Mouse (Mus musculus) heart, embryonic 10.5 days (tissue): ENCODE data around the gene Ppp1r14b. TPM values are rescaled to one million over a fixed set of nuclear protein-coding genes. Genes with fewer than 3 reads are reported as not detected.

ENCODE experiments used
- DNase-seq: peaks from one replicate; pipeline ENCODE4 v3.0.0-alpha.2; 2017; ENCODE audit warnings: low spot score
- H3K27ac ChIP-seq: fragments of 300-500 bp; sonication (generic); 2 replicates; pipeline ENCODE4 v1.5.1; 2016; ENCODE audit warnings: mild to moderate bottlenecking
- H3K27me3 ChIP-seq: fragments of 300-500 bp; sonication (generic); 2 replicates; pipeline ENCODE4 v1.6.1; 2016; ENCODE audit warnings: mild to moderate bottlenecking; ENCODE audit not compliant: poor library complexity, insufficient read depth, severe bottlenecking
- H3K36me3 ChIP-seq: fragments of 300-500 bp; sonication (generic); 2 replicates; pipeline ENCODE4 v1.6.1; 2016; ENCODE audit warnings: mild to moderate bottlenecking, moderate library complexity
- H3K4me1 ChIP-seq: fragments of 300-500 bp; sonication (generic); 2 replicates; pipeline ENCODE4 v1.6.1; 2016; ENCODE audit warnings: mild to moderate bottlenecking
- H3K4me3 ChIP-seq: fragments of 300-500 bp; sonication (generic); 2 replicates; pipeline ENCODE4 v1.5.1; 2016; ENCODE audit warnings: mild to moderate bottlenecking, moderate library complexity
- H3K9me3 ChIP-seq: fragments of 300-500 bp; sonication (generic); 2 replicates; pipeline ENCODE4 v1.6.1; 2016; ENCODE audit warnings: mild to moderate bottlenecking, moderate library complexity
- WGBS: fragments of 180-500 bp; shearing (Covaris S2); methylation state at CpG from one replicate; pipeline ENCODE4 v1.1.7; 2016; 5-methylcytosine and 5-hydroxymethylcytosine counted together
- polyA plus RNA-seq: library from polyadenylated mRNA; unstranded; fragments of >200 nt; fragmentation: Nextera tagmentation; extraction: Ambion mirVana; gene quantifications from 2 replicates; pipeline ENCODE4 v1.2.1, GENCODE M21; 2016

The Ppp1r14b gene
- polyA plus RNA-seq, 1 experiment from 2014 or later = 191 TPM

GRCm38 (mm10) chr19:6937541-6938465 lies 37.0 kb upstream of the Ppp1r14b start:
- DNase-seq = no peak
- no peak overlapping the region for H3K4me3 ChIP-seq
- H3K27me3 ChIP-seq = peaks cover 64% of the 10 kb centered on the region
- H3K36me3 ChIP-seq = no peaks in the 10 kb centered on the region
- no peak overlapping the region for H3K27ac ChIP-seq
- H3K4me1 ChIP-seq = peaks cover 52% of the 10 kb centered on the region
- 75% methylated on average over 16 of the region's 16 CpGs for WGBS
- H3K9me3 ChIP-seq = no peaks in the 10 kb centered on the region

GRCm38 (mm10) chr19:6939106-6940002 lies 35.4 kb upstream of the Ppp1r14b start:
- no peak for DNase-seq
- H3K36me3 ChIP-seq = no peaks in the 10 kb centered on the region
- H3K27me3 ChIP-seq = peaks cover 49% of the 10 kb centered on the region
- WGBS = 86% methylated on average over 20 of the region's 20 CpGs
- no peaks in the 10 kb centered on the region for H3K9me3 ChIP-seq
- no peak overlapping the region for H3K4me3 ChIP-seq
- H3K27ac ChIP-seq = no peak overlapping the region
- peaks cover 42% of the 10 kb centered on the region for H3K4me1 ChIP-seq

- peaks cover 36% of the 10 kb centered on the region for H3K27me3 ChIP-seq
- H3K9me3 ChIP-seq = no peaks in the 10 kb centered on the region
- peaks cover 39% of the 10 kb centered on the region for H3K4me1 ChIP-seq
- peaks cover 8% of the 10 kb centered on the region; the same call in 1 of the 2 replicates for H3K36me3 ChIP-seq
- 21% methylated on average over 29 of the region's 29 CpGs for WGBS
- H3K4me3 ChIP-seq = peak overlapping the region; percentile 88
- peak overlapping the region; percentile 96 for H3K27ac ChIP-seq
- DNase-seq = no peak
Observed at GRCm38 (mm10) chr19:6940396-6941351, 34.1 kb upstream of the Ppp1r14b start.

- Histone ChIP-seq H3K4me3 (peak within 1 kb of the TSS; percentile 88), H3K36me3 (peaks cover 13% of the 10 kb centered on the region), H3K27me3 (peaks cover 28% of the 10 kb centered on the region), H3K27ac (peak within 1 kb of the TSS; percentile 96), H3K4me1 (peaks cover 39% of the 10 kb centered on the region), H3K9me3 (no peaks in the 10 kb centered on the region)
- peak; percentile 95 for DNase-seq
- under 1% methylated on average over 83 of the region's 83 CpGs for WGBS
Observed at GRCm38 (mm10) chr19:6941372-6942248, 33.2 kb upstream of the Ppp1r14b start, which contains the start of gene Bad. Gene Bad, plus strand, starts transcription at chr19:6941861.

- H3K4me3 ChIP-seq = peak within 1 kb of the TSS; percentile 88
- peak; percentile 98 for DNase-seq
- H3K36me3 ChIP-seq = peaks cover 16% of the 10 kb centered on the region
- peaks cover 28% of the 10 kb centered on the region for H3K27me3 ChIP-seq
- WGBS = 0% methylated on average over 27 of the region's 27 CpGs
- no peaks in the 10 kb centered on the region for H3K9me3 ChIP-seq
- H3K27ac ChIP-seq = peak within 1 kb of the TSS; percentile 96
- peaks cover 39% of the 10 kb centered on the region for H3K4me1 ChIP-seq
Observed at GRCm38 (mm10) chr19:6942249-6942691, 32.5 kb upstream of the Ppp1r14b start, which contains the start of gene Gpr137. Gene Gpr137, minus strand, starts transcription at chr19:6942480.

- Histone ChIP-seq H3K9me3 (no peaks in the 10 kb centered on the region), H3K27ac (peak overlapping the region; percentile 96), H3K4me1 (peaks cover 38% of the 10 kb centered on the region), H3K36me3 (peaks cover 16% of the 10 kb centered on the region), H3K27me3 (peaks cover 25% of the 10 kb centered on the region), H3K4me3 (peak overlapping the region; percentile 88)
- DNase-seq = no peak
- 33% methylated on average over 5 of the region's 5 CpGs for WGBS
Observed at GRCm38 (mm10) chr19:6942764-6943163, 32.0 kb upstream of the Ppp1r14b start.

- DNase-seq = no peak
- H3K36me3 ChIP-seq = peaks cover 20% of the 10 kb centered on the region
- H3K27me3 ChIP-seq = peaks cover 17% of the 10 kb centered on the region; the same call in 1 of the 2 replicates
- peaks cover 34% of the 10 kb centered on the region for H3K4me1 ChIP-seq
- no peak overlapping the region for H3K27ac ChIP-seq
- no peak overlapping the region for H3K4me3 ChIP-seq
- no peaks in the 10 kb centered on the region for H3K9me3 ChIP-seq
- 91% methylated on average over 6 of the region's 6 CpGs for WGBS
Observed at GRCm38 (mm10) chr19:6943709-6944108, 31.1 kb upstream of the Ppp1r14b start.

- Histone ChIP-seq H3K27me3 (no peaks in the 10 kb centered on the region), H3K27ac (no peak overlapping the region), H3K36me3 (peaks cover 29% of the 10 kb centered on the region), H3K4me1 (peaks cover 27% of the 10 kb centered on the region), H3K4me3 (no peak overlapping the region), H3K9me3 (no peaks in the 10 kb centered on the region)
- no peak for DNase-seq
- 50% methylated on average over 4 of the region's 4 CpGs for WGBS
Observed at GRCm38 (mm10) chr19:6947742-6948141, 27.0 kb upstream of the Ppp1r14b start.

- Histone ChIP-seq H3K4me1 (peaks cover 27% of the 10 kb centered on the region), H3K27ac (no peak overlapping the region), H3K4me3 (no peak overlapping the region), H3K36me3 (peaks cover 29% of the 10 kb centered on the region), H3K27me3 (no peaks in the 10 kb centered on the region), H3K9me3 (no peaks in the 10 kb centered on the region)
- WGBS = 76% methylated on average over 4 of the region's 4 CpGs
- DNase-seq = no peak
Observed at GRCm38 (mm10) chr19:6948186-6948585, 26.6 kb upstream of the Ppp1r14b start.

GRCm38 (mm10) chr19:6949532-6949931 lies 25.2 kb upstream of the Ppp1r14b start:
- 87% methylated on average over 5 of the region's 5 CpGs for WGBS
- H3K36me3 ChIP-seq = peaks cover 36% of the 10 kb centered on the region
- H3K4me1 ChIP-seq = peaks cover 39% of the 10 kb centered on the region
- DNase-seq = no peak
- H3K9me3 ChIP-seq = no peaks in the 10 kb centered on the region
- H3K27me3 ChIP-seq = no peaks in the 10 kb centered on the region
- H3K27ac ChIP-seq = peak overlapping the region; percentile 38; the same call in 1 of the 2 replicates
- peak overlapping the region; percentile 73; the same call in 1 of the 2 replicates for H3K4me3 ChIP-seq

- H3K27ac ChIP-seq = peak overlapping the region; percentile 90
Observed at GRCm38 (mm10) chr19:6949951-6950350, 24.8 kb upstream of the Ppp1r14b start.

More at GRCm38 (mm10) chr19:6949951-6950350, 24.8 kb upstream of the Ppp1r14b start:
- DNase-seq = no peak
- Histone ChIP-seq H3K4me1 (peaks cover 43% of the 10 kb centered on the region), H3K9me3 (no peaks in the 10 kb centered on the region), H3K27me3 (no peaks in the 10 kb centered on the region), H3K4me3 (peak overlapping the region; percentile 73), H3K36me3 (peaks cover 38% of the 10 kb centered on the region)
- 57% methylated on average over 5 of the region's 5 CpGs for WGBS
